Mouse (Mus musculus) stomach, embryonic 15.5 days (tissue): ENCODE results near the gene Atf7ip. TPM values are rescaled to one million over a fixed set of nuclear protein-coding genes. Genes with fewer than 3 reads are reported as not detected.
A peak's percentile ranks its signal among the peaks of the same experiment; 100 is the strongest.

Experiments used
- ATAC-seq: fragments of 200-750 bp; cut with Nextera tagmentation; 2 replicates; pipeline ENCODE4 v1.8.0; 2017; ENCODE audit warnings: low read depth, moderate number of reproducible peaks, moderate TSS enrichment; ENCODE audit not compliant: insufficient read depth, low FRiP score
- H3K27ac ChIP-seq: fragments of 300-500 bp; sonication (generic); 2 replicates; pipeline ENCODE4 v1.5.1; 2015; ENCODE audit warnings: mild to moderate bottlenecking, inconsistent platforms
- H3K27me3 ChIP-seq: fragments of 300-500 bp; sonication (generic); replicated peaks from 2 replicates; pipeline ENCODE4 v1.6.1; 2015; ENCODE audit warnings: inconsistent platforms
- H3K36me3 ChIP-seq: fragments of 300-500 bp; sonication (generic); 2 replicates; pipeline ENCODE4 v1.6.1; 2015; ENCODE audit warnings: inconsistent platforms
- H3K4me1 ChIP-seq: fragments of 300-500 bp; sonication (generic); 2 replicates; pipeline ENCODE4 v1.6.1; 2015; ENCODE audit warnings: inconsistent platforms
- H3K4me2 ChIP-seq: fragments of 300-500 bp; sonication (generic); 2 replicates; pipeline ENCODE4 v1.6.1; 2015; ENCODE audit warnings: mild to moderate bottlenecking, inconsistent platforms
- H3K4me3 ChIP-seq: fragments of 300-500 bp; sonication (generic); replicated peaks from 2 replicates; pipeline ENCODE4 v1.5.1; 2015; ENCODE audit warnings: inconsistent platforms
- H3K9ac ChIP-seq: fragments of 300-500 bp; sonication (generic); 2 replicates; pipeline ENCODE4 v1.6.1; 2015; ENCODE audit warnings: inconsistent platforms
- H3K9me3 ChIP-seq: fragments of 300-500 bp; sonication (generic); 2 replicates; pipeline ENCODE4 v1.6.1; 2016; ENCODE audit warnings: inconsistent platforms
- WGBS: fragments of 180-500 bp; shearing (Covaris S2); methylation state at CpG from one replicate; pipeline ENCODE4 v1.1.7; 2015; 5-methylcytosine and 5-hydroxymethylcytosine counted together
- polyA plus RNA-seq: library from polyadenylated mRNA; unstranded; fragments of >200 nt; fragmentation: Nextera tagmentation; extraction: Ambion mirVana; gene quantifications from 2 replicates; pipeline ENCODE4 v1.2.1, GENCODE M21; 2015

Atf7ip gene
- polyA plus RNA-seq, 1 experiment from 2014 or later = 38.1 TPM

GRCm38 (mm10) chr6:136531792-136532230 lies 25.8 kb downstream of the Atf7ip start:
- H3K27ac ChIP-seq = peak overlapping the region; percentile 87
- H3K4me2 ChIP-seq = peak overlapping the region; percentile 36
- no peaks in the 10 kb centered on the region for H3K27me3 ChIP-seq
- no peak overlapping the region for H3K4me3 ChIP-seq
- H3K9me3 ChIP-seq = no peaks in the 10 kb centered on the region
- WGBS = 45% methylated on average over 7 of the region's 7 CpGs
- peak; percentile 47; the same call in 1 of the 2 replicates for ATAC-seq
- peaks cover 11% of the 10 kb centered on the region; the same call in 1 of the 2 replicates for H3K4me1 ChIP-seq
- H3K9ac ChIP-seq = no peak overlapping the region
- no peaks in the 10 kb centered on the region for H3K36me3 ChIP-seq

- peak; percentile 86 for ATAC-seq
- Histone ChIP-seq H3K36me3 (no peaks in the 10 kb centered on the region), H3K9ac (no peak overlapping the region), H3K4me3 (no peak overlapping the region), H3K4me2 (peak overlapping the region; percentile 26), H3K27ac (peak overlapping the region; percentile 73), H3K4me1 (peaks cover 11% of the 10 kb centered on the region; the same call in 1 of the 2 replicates), H3K27me3 (no peaks in the 10 kb centered on the region), H3K9me3 (no peaks in the 10 kb centered on the region)
- 17% methylated on average over 7 of the region's 7 CpGs for WGBS
Measured at GRCm38 (mm10) chr6:136532535-136533291, 26.7 kb downstream of the Atf7ip start.

- Histone ChIP-seq H3K9ac (no peak overlapping the region), H3K4me1 (peaks cover 11% of the 10 kb centered on the region; the same call in 1 of the 2 replicates), H3K4me3 (no peak overlapping the region), H3K4me2 (no peak overlapping the region), H3K27me3 (no peaks in the 10 kb centered on the region), H3K9me3 (no peaks in the 10 kb centered on the region), H3K27ac (no peak overlapping the region), H3K36me3 (no peaks in the 10 kb centered on the region)
- no peak for ATAC-seq
- WGBS = 62% methylated on average over 4 of the region's 4 CpGs
Measured at GRCm38 (mm10) chr6:136533804-136534203, 27.8 kb downstream of the Atf7ip start.

GRCm38 (mm10) chr6:136534444-136534843 lies 28.5 kb downstream of the Atf7ip start:
- WGBS = 45% methylated on average over 3 of the region's 3 CpGs
- Histone ChIP-seq H3K4me1 (peaks cover 11% of the 10 kb centered on the region; the same call in 1 of the 2 replicates), H3K4me2 (no peak overlapping the region), H3K36me3 (peaks cover 2% of the 10 kb centered on the region; the same call in 1 of the 2 replicates), H3K9ac (no peak overlapping the region), H3K27ac (no peak overlapping the region), H3K27me3 (no peaks in the 10 kb centered on the region), H3K9me3 (no peaks in the 10 kb centered on the region), H3K4me3 (no peak overlapping the region)
- no peak for ATAC-seq

GRCm38 (mm10) chr6:136535176-136535575 lies 29.2 kb downstream of the Atf7ip start:
- ATAC-seq = no peak
- H3K4me3 ChIP-seq = no peak overlapping the region
- no peaks in the 10 kb centered on the region for H3K9me3 ChIP-seq
- H3K4me1 ChIP-seq = peaks cover 11% of the 10 kb centered on the region; the same call in 1 of the 2 replicates
- peaks cover 9% of the 10 kb centered on the region; the same call in 1 of the 2 replicates for H3K36me3 ChIP-seq
- H3K27ac ChIP-seq = no peak overlapping the region
- no peaks in the 10 kb centered on the region for H3K27me3 ChIP-seq
- 48% methylated on average over 5 of the region's 5 CpGs for WGBS
- H3K4me2 ChIP-seq = no peak overlapping the region
- H3K9ac ChIP-seq = no peak overlapping the region

GRCm38 (mm10) chr6:136536121-136536520 lies 30.2 kb downstream of the Atf7ip start:
- Histone ChIP-seq H3K27me3 (no peaks in the 10 kb centered on the region), H3K4me2 (no peak overlapping the region), H3K9me3 (no peaks in the 10 kb centered on the region), H3K27ac (no peak overlapping the region), H3K36me3 (peaks cover 10% of the 10 kb centered on the region; the same call in 1 of the 2 replicates), H3K4me1 (peaks cover 11% of the 10 kb centered on the region; the same call in 1 of the 2 replicates), H3K9ac (no peak overlapping the region), H3K4me3 (no peak overlapping the region)
- 63% methylated on average over 5 of the region's 5 CpGs for WGBS
- no peak for ATAC-seq

GRCm38 (mm10) chr6:136541350-136541749 lies 35.4 kb downstream of the Atf7ip start:
- Histone ChIP-seq H3K27ac (no peak overlapping the region), H3K9me3 (no peaks in the 10 kb centered on the region), H3K4me3 (no peak overlapping the region), H3K27me3 (no peaks in the 10 kb centered on the region), H3K4me1 (peaks cover 11% of the 10 kb centered on the region; the same call in 1 of the 2 replicates), H3K36me3 (peaks cover 10% of the 10 kb centered on the region; the same call in 1 of the 2 replicates), H3K4me2 (no peak overlapping the region), H3K9ac (no peak overlapping the region)
- no peak for ATAC-seq
- 69% methylated on average over 5 of the region's 5 CpGs for WGBS

GRCm38 (mm10) chr6:136542105-136542504 lies 36.1 kb downstream of the Atf7ip start:
- ATAC-seq = no peak
- 81% methylated on average over 1 of the region's 1 CpGs for WGBS
- no peak overlapping the region; the same call in 1 of the 2 replicates for H3K27ac ChIP-seq

GRCm38 (mm10) chr6:136543164-136543563 lies 37.2 kb downstream of the Atf7ip start:
- 8% methylated on average over 6 of the region's 6 CpGs for WGBS
- peak; percentile 85; the same call in 1 of the 2 replicates for ATAC-seq
- Histone ChIP-seq H3K36me3 (peaks cover 10% of the 10 kb centered on the region; the same call in 1 of the 2 replicates), H3K9ac (no peak overlapping the region), H3K9me3 (no peaks in the 10 kb centered on the region), H3K4me1 (peaks cover 11% of the 10 kb centered on the region; the same call in 1 of the 2 replicates), H3K27me3 (no peaks in the 10 kb centered on the region), H3K4me2 (peak overlapping the region; percentile 23), H3K4me3 (no peak overlapping the region), H3K27ac (peak overlapping the region; percentile 71)

More at GRCm38 (mm10) chr6:136542105-136542504, 36.1 kb downstream of the Atf7ip start:
- Histone ChIP-seq H3K27me3 (no peaks in the 10 kb centered on the region), H3K9me3 (no peaks in the 10 kb centered on the region), H3K4me1 (peaks cover 11% of the 10 kb centered on the region; the same call in 1 of the 2 replicates), H3K9ac (no peak overlapping the region), H3K4me3 (no peak overlapping the region), H3K36me3 (peaks cover 10% of the 10 kb centered on the region; the same call in 1 of the 2 replicates), H3K4me2 (no peak overlapping the region)

- 78% methylated on average over 11 of the region's 11 CpGs for WGBS
- no peak for ATAC-seq
- Histone ChIP-seq H3K9me3 (no peaks in the 10 kb centered on the region), H3K4me2 (no peak overlapping the region), H3K4me3 (no peak overlapping the region), H3K36me3 (no peaks in the 10 kb centered on the region), H3K9ac (no peak overlapping the region), H3K4me1 (peaks cover 11% of the 10 kb centered on the region; the same call in 1 of the 2 replicates), H3K27ac (no peak overlapping the region; the same call in 1 of the 2 replicates), H3K27me3 (no peaks in the 10 kb centered on the region)
Measured at GRCm38 (mm10) chr6:136545284-136545870, 39.4 kb downstream of the Atf7ip start.

- H3K36me3 ChIP-seq = no peaks in the 10 kb centered on the region
- WGBS = 83% methylated on average over 2 of the region's 2 CpGs
Measured at GRCm38 (mm10) chr6:136546286-136546685, 40.3 kb downstream of the Atf7ip start.

GRCm38 (mm10) chr6:136546987-136547386 lies 41.0 kb downstream of the Atf7ip start:
- WGBS = 50% methylated on average over 7 of the region's 7 CpGs
- H3K4me2 ChIP-seq = no peak overlapping the region
- ATAC-seq = no peak

More at GRCm38 (mm10) chr6:136546286-136546685, 40.3 kb downstream of the Atf7ip start:
- no peak overlapping the region for H3K4me3 ChIP-seq
- no peak overlapping the region for H3K4me2 ChIP-seq
- peaks cover 11% of the 10 kb centered on the region; the same call in 1 of the 2 replicates for H3K4me1 ChIP-seq
- H3K27me3 ChIP-seq = no peaks in the 10 kb centered on the region
- H3K9ac ChIP-seq = no peak overlapping the region
- no peak overlapping the region for H3K27ac ChIP-seq
- no peak for ATAC-seq
- H3K9me3 ChIP-seq = no peaks in the 10 kb centered on the region

More at GRCm38 (mm10) chr6:136546987-136547386, 41.0 kb downstream of the Atf7ip start:
- Histone ChIP-seq H3K36me3 (no peaks in the 10 kb centered on the region), H3K4me1 (peaks cover 5% of the 10 kb centered on the region; the same call in 1 of the 2 replicates), H3K27me3 (no peaks in the 10 kb centered on the region), H3K9ac (no peak overlapping the region), H3K27ac (no peak overlapping the region), H3K9me3 (no peaks in the 10 kb centered on the region), H3K4me3 (no peak overlapping the region)
